Mouse (Mus musculus) frontal cortex, postnatal 14 days (tissue): ENCODE results near the gene Cdk2ap2.
A peak's percentile ranks its signal among the peaks of the same experiment; 100 is the strongest.

ENCODE experiments used
- DNase-seq, 2 experiments: peaks; one replicate each; pipeline ENCODE4 v3.0.0; 2022; ENCODE audit warnings: low spot score in 2 of 2

The Cdk2ap2 gene

DNA sequence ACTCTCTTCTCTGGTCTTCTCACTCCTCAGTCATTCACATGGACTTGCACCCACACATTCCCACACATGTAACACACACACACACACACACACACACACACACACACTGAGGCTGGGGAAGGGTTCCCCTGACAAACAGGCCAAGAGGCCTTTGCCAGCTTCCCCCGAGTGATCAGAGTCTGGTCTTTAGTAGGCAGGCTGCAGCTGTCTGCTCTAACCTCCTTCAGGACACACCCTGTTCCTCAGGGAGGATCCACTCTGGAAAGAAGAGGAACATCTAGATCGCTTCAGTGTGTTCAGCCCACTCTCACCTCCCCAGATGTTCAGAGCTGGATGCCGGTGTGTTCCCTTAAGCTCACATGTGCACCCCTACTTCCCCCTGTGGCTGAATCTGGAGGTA is 2.6 kb upstream of the Cdk2ap2 start:
- no peak for DNase-seq

DNA sequence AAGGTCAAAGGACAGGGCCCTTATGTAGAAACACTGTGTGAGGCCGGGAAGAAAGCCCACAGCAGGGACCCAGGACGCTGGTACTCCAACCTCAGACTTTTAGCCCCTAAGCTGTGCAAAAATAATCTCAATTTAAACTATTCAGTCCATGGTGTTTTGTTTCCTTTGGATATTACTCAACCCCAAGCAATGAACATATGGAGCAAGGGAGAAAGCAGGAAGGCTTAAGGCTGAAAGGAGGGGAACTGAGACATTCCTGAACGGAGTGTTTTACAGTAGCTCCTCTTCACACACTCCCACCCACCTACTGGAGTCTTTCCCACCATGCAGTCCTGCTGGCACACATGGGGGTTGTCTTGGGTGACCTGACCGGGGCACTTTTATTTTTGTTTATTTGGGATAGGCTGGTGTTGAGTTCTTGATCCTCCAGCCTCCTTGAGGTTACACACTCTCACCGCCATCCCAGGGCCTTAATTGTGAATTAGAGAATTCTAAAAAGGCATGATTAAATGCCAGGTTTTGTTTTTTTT is 2.1 kb upstream of the Cdk2ap2 start:
- peak in 1 of 2 experiments; percentile 3 for DNase-seq

DNA sequence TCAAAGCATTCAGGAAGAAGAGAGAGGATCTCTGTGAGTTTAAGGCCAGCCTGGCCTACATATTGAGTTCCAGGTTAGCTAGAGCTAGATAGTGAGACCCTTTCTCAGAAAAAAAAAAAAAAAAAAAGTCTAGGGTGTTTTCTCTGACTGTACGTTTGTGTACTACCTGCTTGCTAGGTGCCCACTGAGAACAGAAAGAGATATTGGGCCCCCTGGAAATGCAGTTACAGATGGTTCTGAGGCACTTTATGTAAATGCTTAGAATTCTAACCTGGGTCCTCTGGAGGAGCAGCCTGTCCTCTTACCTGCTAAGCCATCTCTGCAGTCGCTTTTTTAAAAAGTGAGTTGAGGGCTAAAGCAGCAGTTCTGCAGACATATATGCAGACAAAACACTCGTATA is 1.2 kb upstream of the Cdk2ap2 start:
- no peak for DNase-seq

DNA sequence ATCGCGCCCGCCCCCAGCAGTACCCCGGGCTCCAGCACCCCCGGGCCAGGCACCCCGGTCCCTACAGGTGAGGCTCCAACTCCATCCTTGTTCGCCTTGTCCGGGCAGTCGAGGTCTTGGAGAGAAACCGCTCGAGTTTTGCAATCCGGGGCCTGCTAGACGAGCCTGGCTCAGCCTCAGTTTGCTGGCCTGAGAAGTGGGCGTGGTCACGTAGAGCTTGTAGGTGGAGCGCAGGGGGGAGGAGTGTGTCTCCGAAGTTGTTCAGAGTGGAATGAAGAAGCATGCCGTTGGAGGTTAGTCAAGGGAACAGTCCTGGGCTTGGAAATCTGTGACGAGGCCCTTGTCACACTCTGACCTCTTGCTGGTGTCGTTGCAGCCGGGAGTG is 451 bp downstream of the Cdk2ap2 start:
- DNase-seq, result no peak

DNA sequence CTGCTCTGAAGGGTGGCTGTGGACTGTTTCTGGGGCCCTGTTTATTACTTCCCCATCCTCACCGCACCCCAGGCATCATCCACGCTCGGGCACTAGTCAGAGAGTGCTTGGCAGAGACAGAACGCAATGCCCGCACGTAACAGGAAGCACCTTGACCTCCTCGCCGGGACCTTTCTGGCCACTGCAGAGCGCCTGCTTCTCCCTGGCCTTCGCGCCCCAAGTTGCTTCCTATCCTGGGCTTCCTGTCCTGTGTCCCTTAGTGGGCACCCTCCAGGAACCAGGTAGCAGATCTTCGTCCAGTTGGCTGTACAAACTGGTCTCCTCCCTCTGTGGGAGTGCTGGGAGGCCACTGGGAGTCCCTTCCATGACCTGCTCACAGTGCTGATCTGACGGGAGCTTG is 1.4 kb downstream of the Cdk2ap2 start:
- no peak for DNase-seq

DNA sequence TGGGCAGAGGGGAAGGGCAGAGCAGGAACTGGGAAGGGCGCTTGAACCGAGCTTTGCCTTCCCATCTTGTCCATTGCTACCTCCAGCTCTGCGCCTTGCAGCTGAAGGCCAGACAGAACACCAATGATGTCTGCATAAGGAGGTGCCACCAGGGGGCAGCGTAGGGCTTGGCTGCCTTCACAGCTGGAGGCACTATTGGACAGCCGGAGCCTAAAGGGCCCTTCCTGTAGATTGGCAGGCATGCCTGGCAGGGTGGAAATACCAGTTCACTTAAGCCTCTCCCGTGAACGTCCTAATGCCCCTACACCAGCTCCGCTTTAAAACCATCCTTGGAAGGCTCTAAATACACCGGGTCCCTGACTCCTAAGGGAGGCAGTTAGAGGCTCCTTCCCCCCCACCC is 2.1 kb downstream of the Cdk2ap2 start:
- peak; percentile 72 to 86 for DNase-seq

DNA sequence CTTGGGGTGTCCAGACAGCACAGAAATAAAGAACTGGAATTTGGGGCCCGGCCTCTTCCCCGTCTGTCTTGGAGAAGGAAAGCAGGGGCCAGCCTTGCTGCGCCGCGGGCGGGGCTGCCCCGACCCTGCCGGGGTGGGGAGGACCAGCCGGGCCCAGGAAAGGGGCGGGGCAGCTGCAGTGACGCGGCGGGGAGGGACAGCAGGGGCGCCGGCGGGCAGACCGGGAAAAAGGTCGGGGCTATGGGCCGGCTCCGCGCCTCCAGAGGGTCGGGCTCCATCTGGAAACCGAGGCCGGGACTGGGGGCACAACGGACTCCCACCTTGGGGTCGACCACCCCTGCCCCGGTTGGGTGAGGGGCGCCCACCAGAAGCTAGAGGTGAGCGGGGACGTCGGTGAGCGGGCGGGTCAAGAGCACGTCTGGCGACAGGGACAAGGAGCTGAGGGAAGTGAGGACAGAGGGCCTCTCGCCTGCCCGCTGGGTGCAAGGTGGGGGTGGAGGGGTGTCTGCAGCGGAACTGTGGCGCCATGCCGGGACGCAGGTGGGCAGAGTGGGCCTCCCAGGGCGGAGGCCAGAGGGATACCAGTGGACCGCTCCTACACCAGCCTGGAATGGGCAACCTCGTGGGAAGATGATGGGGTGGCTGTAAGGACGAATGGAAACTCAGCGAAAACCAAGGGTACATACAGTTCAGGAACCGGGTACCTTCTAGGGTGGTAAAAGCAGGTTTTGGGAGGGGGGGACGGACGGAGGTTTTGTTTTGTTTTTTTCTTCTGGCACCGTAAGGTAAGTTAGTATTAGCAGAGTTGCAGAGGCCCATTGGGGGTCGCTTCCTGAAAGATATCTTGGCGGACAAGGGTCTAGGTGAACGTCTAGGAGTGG is 3.1 kb downstream of the Cdk2ap2 start, which contains the start of gene Pitpnm1:
Pitpnm1 (plus strand) TSS at position 162 of the 881 bp plus-strand sequence.
- peak in 1 of 2 experiments; percentile 49 for DNase-seq

DNA sequence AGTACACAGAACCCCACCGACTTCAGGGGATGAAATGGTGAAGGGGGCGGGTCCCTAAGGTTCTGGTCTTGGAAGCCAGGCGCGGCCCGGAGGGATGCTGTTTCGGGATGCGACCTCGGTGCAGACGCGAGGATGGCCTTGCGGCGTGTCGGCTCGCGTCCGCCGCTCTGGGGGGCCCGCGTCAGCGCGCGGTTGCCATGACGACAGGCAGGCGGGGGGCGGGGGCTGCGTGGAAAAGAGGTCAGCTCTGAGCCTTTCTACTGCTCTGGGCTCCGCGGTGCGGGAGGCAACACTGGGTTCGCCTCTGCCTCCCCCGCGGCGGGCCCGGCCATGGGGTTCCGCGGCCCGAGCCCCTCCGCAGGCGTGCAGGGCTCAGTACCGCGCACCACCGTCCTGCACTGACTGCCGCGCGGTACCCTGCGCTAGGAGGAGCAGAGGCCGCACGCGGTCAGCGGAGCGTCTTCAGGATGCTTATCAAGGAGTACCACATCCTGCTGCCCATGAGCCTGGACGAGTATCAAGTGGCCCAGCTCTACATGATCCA is 3.8 kb downstream of the Cdk2ap2 start:
- DNase-seq, result peak; percentile 60 to 70

DNA sequence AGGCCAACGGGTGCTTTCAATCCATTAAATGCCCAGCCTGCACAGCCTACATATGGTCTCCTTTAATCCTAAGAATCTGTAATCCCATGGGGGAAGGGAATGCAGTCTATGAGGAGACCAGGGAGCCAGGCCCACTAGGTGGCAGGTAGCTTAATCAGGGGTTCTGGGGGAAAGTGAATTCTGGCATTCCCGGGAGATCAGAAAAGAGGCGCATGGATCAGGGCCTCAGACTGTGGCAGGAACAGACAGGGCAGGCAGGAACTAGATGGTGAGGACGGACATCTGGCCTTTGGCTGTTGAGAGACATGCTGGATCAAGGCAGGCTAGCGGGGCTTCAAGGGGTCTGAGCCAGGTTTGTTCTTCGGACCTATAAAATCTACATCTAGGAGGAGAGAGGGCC is 4.5 kb downstream of the Cdk2ap2 start:
- DNase-seq, result no peak

DNA sequence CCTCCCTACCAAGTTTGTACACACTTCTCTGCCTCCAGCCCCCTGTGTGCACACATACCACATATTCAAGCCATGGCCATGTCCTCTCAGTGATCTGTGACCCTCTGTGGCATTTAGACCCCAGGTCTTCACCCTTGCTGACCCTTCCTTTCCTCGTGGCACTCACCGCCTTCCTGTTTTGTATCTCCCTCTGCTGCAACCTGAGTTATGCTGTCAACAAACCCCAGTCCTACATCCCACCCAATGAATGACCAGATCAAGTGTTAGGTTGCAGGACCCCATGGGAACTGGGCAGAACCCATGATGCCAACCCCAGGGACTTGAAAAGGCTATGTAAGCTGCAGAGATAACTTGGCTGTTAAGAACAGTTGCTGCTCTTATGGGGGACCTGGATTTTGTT is 5.1 kb downstream of the Cdk2ap2 start:
- no peak for DNase-seq

DNA sequence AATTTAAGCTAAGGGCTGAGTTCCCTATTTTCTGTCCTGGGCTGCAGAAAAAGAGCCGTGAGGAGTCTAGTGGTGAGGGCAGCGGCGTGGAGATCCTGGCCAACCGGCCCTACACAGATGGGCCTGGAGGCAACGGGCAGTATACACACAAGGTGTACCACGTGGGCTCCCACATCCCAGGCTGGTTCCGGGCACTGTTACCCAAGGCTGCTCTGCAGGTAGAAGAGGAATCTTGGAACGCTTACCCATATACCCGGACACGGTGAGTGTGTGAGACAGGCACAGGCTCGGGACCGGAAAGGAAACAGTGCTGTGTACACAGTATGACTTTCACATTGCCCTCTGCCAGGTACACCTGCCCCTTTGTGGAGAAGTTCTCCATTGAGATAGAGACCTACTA is 5.6 kb downstream of the Cdk2ap2 start:
- no peak for DNase-seq

DNA sequence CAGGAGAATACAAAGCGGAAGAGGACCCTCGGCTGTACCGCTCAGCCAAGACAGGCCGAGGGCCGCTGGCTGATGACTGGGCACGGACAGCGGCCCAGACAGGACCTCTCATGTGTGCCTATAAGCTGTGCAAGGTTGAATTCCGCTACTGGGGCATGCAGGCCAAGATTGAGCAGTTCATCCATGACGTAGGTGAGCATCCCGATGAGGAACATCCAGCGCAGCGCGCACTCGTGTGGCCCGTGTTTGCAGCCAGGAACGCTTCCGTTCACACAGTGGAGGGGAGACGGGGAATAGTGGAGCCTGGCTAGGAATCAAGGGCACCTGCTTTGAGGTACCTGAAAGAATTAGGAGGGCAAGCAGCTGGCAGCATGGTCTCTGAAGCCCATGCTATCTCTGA is 6.3 kb downstream of the Cdk2ap2 start:
- DNase-seq, result no peak

DNA sequence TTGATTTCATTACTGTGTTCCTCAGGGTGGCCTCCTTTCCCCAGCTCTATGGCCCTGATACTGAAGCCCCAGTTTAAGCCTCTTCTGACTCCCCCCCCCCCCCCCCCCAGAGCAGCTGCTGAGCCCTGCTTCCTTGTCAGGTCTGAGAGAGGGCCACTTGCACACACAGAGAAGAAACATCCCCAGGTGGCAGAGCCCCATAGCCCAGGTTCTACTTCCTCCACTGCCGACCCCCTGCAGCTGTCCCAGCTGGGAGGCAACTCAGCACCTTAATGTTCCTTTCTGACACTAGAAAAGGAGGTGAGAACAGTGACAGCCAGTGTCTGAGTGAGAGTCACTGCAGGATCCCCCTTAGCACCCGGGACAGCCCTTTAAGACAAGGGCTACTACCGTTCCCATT is 6.8 kb downstream of the Cdk2ap2 start:
- DNase-seq, result no peak

DNA sequence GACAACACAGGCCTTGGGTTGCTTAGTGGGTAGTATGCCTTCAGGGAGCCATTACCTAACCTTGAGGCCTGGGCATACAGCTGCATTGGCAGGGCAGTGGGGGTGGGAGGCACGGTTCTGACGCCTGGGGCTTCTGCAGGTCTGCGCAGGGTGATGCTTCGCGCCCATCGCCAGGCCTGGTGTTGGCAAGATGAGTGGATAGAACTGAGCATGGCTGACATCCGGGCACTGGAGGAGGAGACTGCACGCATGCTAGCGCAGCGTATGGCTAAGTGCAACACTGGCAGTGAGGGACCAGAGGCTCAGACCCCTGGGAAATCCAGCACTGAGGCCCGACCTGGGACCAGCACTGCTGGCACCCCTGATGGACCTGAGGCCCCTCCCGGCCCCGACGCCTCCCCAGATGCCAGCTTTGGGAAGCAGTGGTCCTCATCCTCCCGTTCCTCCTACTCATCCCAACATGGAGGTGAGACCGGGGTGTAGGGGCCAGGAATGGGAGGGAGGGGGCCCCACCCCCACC is 7.8 kb downstream of the Cdk2ap2 start:
- DNase-seq, result no peak

DNA sequence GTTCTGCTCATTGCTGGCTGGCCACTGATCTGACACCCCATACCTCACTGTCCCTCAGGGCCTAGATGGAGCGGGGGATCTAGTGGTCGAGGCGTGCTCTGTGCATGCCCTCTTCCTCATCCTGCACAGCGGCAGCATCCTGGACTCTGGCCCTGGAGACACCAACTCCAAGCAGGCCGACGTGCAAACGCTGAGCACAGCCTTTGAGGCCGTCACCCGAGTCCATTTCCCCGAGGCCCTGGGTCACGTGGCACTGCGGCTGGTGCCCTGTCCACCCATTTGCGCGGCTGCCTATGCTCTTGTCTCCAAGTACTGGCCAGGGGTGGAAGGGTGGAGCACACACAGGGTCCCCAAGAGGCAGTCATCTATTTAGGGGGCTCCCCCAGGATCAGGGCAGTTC is 9.7 kb downstream of the Cdk2ap2 start:
- DNase-seq, result no peak

DNA sequence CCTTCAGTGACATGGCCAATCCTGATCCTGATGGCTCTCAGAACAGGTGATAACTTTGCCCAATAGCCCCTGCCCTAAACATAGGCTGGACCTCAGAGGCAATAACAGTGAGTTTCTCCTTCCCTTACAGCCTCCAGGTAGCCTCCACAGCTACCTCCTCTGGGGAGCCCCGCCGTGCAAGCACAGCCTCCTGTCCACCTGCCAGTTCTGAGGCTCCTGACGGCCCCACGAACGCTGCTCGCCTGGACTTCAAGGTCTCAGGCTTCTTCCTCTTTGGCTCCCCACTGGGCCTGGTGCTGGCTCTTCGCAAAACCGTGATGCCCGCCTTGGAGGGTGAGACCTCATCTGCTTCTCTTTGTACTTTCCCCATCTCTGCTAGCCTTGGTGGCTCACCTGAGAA is 11.6 kb downstream of the Cdk2ap2 start:
- DNase-seq, result no peak

DNA sequence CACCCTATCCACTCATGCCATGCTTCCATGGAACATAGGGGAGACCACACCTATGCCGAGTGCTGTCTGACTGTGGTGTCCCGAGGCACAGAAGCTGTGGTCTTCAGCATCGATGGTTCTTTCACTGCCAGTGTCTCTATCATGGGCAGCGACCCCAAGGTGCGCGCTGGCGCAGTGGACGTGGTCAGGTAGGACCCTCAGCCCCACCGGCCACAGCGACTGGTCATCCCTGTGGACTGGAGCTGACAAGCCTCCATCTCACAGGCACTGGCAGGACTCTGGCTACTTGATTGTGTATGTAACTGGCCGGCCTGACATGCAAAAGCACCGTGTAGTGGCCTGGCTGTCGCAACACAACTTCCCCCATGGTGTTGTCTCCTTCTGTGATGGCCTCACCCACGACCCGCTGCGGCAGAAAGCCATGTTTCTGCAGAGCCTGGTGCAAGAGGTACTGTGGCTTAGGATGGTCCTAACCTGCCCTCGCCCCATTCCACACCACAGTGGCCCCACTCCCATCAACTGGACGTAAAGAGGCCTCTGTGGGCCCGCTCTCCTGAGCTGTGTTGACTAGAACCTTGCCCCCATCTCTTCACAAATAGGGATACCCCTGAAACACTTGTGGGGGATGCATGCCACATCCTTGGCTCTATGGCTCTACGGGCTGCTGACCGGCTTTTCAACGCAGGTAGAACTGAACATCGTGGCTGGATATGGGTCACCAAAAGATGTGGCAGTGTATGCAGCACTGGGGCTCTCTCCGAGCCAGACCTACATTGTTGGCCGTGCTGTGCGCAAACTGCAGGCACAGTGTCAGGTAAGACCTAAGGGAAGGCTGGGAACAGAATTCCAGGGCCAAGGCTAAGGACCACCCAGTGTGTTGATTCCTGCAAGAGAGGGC is 15.3 kb downstream of the Cdk2ap2 start:
- DNase-seq, result no peak

DNA sequence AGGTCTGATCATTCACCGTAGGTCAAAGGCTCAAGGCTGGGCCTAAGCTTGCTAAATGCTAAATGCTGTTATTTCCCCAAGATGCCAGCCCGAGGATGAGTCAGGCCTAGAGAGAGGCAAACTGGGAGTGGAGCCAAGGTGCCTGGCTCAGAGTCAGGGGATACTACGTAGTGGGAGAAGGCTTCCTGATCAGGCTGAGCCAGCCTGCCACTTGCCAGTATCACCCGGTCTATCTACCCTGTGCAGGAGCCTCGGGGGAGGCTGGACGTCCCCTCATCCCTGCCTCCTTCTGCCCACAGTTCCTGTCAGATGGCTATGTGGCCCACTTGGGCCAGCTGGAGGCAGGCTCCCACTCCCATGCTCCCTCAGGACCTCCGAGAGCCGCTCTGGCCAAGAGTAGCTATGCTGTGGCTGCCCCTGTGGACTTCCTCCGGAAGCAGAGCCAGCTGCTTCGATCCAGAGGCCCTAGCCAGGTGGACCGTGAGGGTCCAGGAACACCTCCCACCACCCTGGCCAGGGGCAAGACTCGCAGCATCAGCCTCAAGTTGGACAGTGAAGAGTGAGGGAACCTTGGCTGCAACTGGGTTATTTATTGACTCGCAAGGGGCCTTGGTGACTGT is 16.3 kb downstream of the Cdk2ap2 start:
- peak in 1 of 2 experiments; percentile 51 for DNase-seq

DNA sequence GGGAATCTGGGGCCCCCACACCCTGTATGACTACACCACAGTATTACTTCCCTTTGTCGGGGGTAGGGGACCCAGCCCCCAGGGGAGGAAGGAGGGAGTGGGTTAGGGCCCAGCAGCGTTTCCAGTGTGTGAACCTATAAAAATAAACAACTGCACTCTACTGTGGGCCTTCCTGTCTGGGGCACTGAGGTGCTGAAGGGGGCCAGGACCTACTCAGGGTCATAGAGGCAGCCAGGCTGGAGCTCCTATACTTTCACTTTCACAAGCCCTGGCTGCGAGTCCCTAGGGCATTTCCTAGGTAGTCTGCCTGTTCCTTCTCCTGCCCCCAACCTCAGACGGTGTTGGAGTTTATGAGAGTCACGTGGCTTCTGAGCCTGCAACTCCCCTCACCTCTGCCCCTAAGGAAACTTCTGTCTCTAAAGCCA is 16.8 kb downstream of the Cdk2ap2 start:
- no peak for DNase-seq

DNA sequence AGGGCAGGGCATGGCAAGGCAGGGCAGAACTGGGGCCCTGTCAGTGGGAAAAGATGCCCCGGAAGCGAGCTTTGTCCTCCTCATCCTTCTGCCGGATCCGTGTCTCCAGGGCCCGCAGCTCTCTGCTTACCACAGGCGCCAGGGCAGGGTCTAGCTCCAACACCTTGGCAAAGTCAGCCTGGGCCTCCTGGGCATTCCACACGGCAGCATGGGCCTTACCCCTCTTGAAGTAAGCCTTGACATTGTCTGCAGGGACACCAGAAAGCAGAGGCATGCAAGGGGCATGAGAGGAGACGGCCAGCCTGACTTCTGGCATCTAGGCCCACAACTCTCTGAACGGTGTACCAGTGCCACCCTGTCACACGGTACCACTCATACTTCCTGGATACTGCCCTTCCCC is 17.6 kb downstream of the Cdk2ap2 start:
- DNase-seq, result no peak

DNA sequence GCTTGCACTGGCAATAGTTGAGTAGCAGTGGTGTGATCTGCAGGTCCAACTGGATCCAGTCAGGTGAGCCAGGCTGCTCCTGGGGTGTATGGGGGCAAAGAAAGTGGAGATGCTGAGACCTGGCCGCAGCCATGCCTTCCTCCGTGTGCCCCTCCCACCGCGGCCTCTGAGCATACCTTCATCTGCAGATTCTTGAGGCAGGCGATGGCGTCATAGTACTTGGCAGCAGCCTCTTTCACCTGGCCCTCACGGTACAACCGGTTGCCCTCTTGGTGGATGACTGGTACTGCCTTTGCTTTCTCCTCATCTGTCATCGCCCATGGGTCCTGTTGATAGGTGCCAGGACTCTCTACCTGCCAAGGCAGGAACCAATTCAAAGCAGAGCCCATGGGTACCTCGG is 18.2 kb downstream of the Cdk2ap2 start:
- no peak for DNase-seq
